Mouse (Mus musculus) stomach, postnatal 0 days (tissue): ENCODE measurements at regions not wholly inside any gene's neighbourhood (a gene's known extent, or its start where the extent isn't known, plus 50 kb on each side); places are given as distances from the start of the nearest gene placed in this dataset.

Experiments used
- CTCF ChIP-seq: IDR thresholded peaks from 2 replicates; pipeline ENCODE4 v1.5.1; 2016; ENCODE audit warnings: antibody characterized with exemption, low read depth, mild to moderate bottlenecking, moderate library complexity
- EP300 ChIP-seq: optimal IDR thresholded peaks from 2 replicates; pipeline ENCODE3; 2016; ENCODE audit warnings: antibody characterized with exemption

DNA sequence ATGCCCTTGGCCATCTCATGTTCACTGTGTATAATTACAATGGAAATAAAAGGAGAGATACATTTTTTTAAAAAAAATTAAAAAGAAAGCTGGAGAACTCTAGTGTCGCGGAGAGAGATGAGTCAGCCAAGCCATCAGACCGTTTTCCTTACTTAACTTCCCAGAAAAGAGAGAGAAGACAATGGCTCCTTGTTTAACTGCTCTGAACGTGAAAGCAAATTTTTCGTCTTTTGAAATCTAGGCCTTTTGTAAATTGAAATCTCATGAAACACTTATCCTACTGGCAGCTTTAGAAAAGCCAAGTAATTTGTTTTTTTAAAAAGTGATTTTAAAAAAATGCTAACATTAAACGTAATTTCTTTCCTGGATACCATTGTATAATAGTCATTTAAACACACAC lies 89.7 kb upstream of the Runx1 start:
- TF ChIP-seq CTCF (no peak), EP300 (no peak)
